Mouse (Mus musculus) neutrophil, adult 83 days (primary cell): Measurements from ENCODE around the gene Tmem179b. TPM values are rescaled to one million over a fixed set of nuclear protein-coding genes. Genes with fewer than 3 reads are reported as not detected.

Source experiments
- total RNA-seq, 2 experiments: library from RNA; stranded (reverse); gene quantifications; one replicate each; pipeline ENCODE4 v1.2.4; 2023

Gene Tmem179b
- total RNA-seq = 10 to 100 TPM; 81.5 to 81.7 TPM

DNA sequence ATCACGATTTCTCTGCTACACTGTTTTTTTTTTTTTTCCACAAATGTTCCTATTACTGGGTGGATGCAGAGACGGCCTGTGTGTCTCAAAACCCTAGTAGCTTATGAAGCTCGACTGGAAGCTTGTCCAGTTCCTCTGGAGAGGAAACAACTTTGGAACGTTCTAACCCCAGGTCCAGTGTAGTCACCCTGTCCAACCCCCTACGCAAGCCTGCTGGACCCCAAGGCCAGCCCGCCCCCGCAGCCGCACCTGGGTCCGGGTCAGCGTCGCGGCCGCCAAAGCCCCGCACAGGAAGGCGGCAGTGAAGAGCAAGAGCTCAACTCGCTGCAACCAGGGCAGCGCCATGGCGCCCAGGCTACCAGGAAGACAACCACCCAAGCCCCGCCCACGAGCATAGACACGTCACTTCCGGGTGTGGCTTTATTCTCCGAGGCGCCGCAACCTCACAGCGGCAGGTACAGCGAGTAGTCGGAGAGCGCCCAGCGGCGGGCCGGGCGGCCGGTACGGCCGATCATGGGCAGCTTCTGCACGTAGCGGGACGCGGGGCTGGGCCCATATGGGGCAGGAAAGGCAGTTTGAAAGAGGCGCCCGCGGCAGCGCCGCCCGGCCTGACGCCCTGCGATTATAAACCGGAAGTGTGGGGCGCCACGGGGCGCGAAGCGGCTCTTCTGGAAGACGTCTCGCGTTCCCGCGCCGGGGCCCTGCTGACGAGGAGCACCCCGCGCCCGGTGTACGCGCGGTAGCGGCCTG is at the start of gene Tmem179b:
Tmem179b (minus strand) TSS at position 382 of the 750 bp plus-strand sequence.

DNA sequence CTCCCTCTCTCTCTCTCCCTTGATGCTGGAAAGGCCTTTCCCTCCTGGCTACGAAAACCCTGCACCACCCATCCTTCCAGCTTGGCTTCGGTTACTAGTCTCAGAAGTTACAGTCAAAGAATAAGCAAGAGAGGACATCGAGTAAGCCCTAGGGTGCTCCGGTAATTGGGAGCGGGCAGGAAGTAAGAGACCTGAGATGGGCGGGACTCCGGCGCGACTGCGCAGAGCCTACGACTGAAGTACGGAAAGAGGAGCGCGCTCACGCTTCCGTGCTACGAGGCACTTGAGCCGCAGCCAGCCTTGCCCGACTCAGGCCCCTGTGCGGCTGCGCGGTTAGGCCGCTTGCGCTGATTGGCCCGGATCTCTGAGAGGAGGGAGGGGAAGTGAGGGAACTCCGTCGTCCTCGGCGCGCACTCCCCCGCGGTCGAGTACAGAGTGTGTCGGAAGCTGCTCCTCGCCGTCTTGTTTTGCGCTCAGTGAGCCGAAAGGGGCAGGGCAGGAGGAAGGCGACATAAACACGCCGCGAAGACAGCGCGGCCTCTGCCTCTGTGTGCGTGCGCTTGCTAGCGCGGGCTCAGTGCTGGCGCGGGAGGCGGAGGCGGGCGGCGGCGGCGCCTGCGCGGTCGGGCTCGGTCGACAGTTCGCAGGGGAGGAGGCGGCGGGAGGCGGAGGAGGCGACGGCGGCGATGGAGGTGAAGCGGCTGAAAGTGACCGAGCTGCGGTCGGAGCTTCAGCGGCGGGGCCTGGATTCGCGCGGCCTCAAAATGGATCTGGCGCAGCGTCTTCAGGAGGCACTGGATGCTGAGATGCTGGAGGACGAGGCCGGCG is 45.5 kb upstream of the Tmem179b start, which contains the start of gene Hnrnpul2:
Hnrnpul2 (plus strand) TSS at position 415 of the 828 bp plus-strand sequence.

GRCm38 (mm10) chr19:8818801-8819595 is 44.7 kb upstream of the Tmem179b start, which contains the start of gene Ttc9c:
Gene Ttc9c (minus strand): TSS chr19:8819333.

DNA sequence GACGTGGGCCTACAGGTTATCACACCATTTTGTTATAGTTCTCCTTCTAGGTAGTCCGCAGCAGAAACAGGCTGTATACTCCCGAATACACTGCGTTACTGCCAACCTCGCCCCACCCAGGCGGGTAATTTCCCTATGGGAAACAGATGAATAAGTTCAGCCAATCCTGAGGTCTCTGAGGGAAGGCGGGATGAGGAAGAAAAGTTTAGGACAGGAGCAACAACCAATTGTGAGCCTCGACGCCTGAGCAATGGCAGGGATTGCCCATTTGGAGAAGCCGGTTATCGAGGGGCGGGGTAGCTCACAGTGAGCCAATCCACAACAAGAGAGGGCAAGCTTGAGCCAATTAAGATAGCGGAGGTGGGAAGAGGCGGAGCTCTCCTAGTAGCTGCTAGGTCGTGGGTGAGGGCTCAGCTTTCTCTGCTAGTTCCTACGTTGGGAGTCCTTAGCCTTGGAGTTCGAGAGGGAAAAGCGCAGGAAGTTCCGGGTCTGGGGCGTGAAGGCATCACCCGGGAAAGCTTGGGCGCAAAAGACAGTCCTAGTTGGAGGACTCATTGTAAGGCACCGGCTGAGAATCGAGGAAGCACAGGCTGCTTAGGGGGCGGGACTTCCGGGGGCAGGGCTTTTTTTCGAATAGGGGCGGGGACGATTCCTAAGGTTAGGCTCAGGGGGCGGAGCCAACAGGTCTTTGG is 28.0 kb upstream of the Tmem179b start, which contains the start of gene Zbtb3:
Zbtb3 (plus strand) TSS at position 426 of the 692 bp plus-strand sequence.

DNA sequence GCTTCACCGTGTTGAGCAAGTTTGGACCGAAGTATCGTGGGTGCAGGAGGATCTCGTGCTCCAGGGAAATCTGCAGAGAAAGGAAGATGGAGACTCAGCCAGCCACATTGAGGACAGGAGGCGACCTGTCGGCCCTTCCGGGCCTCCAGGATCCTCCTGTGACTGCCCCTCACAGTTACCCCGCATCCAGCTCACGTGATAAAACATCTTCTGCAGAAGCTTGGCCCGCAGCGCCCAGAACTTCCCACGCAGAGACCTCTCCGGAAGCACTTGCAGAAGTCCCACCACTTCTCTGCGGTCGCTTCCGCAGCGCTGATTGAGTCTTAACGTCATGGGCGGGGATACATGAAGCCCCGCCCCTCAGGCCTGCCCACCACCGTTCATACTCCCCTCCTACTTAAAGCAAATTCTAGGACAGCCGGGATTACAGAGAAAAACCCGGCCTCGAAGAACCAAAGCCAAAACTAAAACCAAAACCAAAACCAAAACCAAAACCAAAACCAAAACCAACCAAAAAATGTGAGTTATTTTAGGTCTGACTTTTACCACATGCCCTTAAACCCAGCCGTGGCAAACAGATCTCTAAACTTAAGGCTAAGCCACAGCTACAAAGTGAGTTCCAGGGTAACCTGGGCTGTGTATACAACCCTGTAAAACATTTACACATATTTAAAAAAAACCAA is 24.1 kb upstream of the Tmem179b start, which contains the start of gene Polr2g:
Polr2g (minus strand) TSS at position 314 of the 683 bp plus-strand sequence.

DNA sequence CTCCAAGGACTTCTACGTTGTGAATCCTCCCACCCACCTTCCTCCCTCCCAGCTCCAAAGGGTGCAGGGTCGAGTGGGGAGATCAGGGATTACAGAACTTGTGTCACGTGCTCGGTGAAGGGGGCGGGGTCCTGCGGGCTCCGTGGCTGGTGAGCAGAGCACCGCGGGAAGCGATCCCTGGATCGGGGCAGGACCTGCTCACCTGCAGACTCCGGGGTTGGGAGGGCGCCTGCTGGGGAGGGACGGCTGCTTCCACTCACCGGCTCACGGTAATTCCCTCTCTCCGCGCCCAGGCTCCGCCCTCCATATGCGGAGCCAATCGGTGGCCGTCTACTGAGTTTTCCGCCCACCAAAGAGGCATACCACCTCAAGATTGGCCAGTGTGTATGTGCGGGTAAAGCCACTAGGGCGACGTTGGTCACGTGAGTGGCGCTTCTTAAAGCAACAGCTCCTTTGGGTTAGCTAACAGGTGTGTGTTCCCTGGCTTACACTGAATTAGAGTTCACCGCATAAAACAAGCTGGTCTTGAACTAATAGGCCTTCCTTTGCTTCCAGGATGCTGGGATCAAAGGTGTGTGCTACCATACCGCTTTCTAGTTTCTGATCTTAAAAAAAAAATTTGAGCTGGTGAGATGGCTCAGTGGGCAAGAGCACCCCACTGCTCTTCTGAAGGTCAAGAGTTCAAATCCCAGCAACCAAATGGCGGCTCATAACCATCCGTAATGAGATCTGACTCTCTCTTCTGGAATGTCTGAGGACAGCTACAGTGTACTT is 11.9 kb upstream of the Tmem179b start, which contains the start of gene Taf6l:
Taf6l (minus strand) TSS at position 410 of the 774 bp plus-strand sequence.

GRCm38 (mm10) chr19:8770567-8771270 is 3.5 kb downstream of the Tmem179b start, which contains the start of gene Tmem223:
Gene Tmem223 (plus strand): TSS chr19:8770996.

GRCm38 (mm10) chr19:8756635-8757387 is 17.5 kb downstream of the Tmem179b start, which contains the start of gene Nxf1:
Gene Nxf1 (plus strand): TSS chr19:8757073.

DNA sequence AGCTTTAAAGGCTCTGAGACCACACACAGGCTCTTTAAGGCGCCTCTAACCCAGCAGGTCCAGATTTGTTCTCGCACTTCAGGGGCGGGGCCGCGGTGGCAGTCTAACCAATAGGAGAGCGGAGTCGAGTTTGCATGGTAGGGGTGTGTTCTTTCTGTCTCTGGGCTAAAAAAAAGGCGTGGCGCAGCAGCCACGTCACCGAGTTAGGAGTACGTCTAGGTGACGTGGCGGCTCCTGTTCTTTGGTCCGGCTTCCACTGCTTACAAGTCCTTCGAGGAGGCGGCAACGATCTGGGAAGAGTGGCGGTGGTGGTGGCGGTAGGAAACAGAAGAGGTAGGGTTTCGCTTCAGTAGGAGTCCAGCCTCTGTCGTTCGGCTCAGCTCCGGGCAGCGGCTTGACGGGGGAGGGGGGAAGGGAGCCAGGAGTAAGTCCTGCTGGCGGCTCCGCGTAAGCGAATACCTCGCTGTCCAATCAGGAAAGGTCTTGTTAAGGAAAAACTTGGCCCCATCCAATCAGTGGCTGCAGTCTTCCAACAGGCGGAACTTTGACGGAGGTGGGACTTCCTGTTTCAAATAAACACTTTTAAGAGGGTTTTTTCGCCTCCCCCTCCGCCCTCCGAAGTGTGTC is 32.9 kb downstream of the Tmem179b start, which contains the start of gene Stx5a:
Stx5a (plus strand) TSS at position 171 of the 627 bp plus-strand sequence.

DNA sequence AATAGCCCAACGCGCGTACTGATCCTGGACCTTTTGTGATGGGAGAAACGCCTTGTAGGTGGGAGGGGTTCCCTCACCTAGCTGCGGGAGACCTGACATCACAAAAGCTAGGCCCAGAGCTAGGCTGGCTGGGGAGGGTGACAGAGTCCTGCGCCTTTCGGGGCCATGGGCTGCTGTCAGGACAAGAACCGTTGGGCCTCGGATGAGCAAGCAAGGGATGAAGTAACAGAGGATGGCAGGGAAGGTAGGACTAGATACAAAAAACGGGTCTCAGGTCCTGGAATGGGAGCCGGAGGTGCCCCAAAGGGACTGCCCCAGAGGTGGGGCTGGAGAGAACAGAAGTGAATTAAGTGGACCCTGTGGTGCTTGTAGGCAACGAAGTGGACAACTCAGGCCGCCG is 33.7 kb downstream of the Tmem179b start, which contains the start of gene 1700092M07Rik:
1700092M07Rik (plus strand) TSS at position 116 of the 400 bp plus-strand sequence.

DNA sequence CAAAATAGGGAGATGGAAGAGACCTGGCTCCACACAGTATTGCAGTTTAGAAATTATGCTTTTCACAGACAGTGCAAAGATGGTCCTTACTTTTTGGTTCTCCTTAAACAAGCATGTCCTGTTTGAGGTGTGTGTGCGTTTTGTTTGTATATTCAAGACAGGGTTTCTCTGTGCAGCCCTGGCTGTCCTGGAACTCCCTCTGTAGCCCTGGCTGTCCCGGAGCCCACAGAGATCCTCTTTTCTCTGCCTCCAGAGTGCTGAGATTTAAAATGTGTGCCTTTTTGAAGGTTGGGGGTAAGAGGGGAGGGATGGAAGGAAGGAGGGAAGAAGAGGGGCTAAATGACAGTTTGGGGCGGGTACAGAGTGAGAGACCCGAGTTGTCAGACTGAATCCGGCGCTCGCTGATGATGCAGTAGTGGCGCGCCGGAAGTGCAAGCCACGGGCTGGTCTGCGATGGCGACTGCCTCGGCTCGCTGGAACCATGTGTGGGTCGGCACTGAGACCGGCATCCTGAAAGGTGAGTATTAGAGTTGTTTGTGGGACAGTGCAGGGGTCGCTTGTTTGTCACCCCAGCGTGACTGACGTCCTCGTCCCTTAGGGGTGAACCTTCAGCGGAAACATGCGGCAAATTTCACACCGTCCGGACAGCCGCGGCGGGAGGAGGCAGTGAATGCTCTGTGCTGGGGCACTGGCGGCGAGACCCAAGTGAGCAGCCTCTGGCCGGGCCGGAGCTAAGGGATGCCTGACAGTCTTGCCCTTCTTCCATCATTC is 38.7 kb downstream of the Tmem179b start, which contains the start of gene Wdr74:
Wdr74 (plus strand) TSS at position 439 of the 771 bp plus-strand sequence.

GRCm38 (mm10) chr19:8722907-8723573 is 51.2 kb downstream of the Tmem179b start, which contains the start of gene Slc3a2:
Gene Slc3a2 (minus strand): TSS chr19:8723369.

